Mouse (Mus musculus) heart, embryonic 14.5 days (tissue): ENCODE results near the gene Fbxw13. TPM values are rescaled to one million over a fixed set of nuclear protein-coding genes. Genes with fewer than 3 reads are reported as not detected.
"Not testable (repeated sequence)": the region's sequence is repeated elsewhere in the genome, so short reads cannot be mapped to it uniquely, and the experiment has no call there.

Source experiments
- ATAC-seq: fragments of 200-750 bp; cut with Nextera tagmentation; 2 replicates; pipeline ENCODE4 v1.8.0; 2017; ENCODE audit warnings: low read depth, moderate TSS enrichment; ENCODE audit not compliant: insufficient number of reproducible peaks, insufficient read depth, low FRiP score
- H3K27ac ChIP-seq, 2 experiments: fragments of 200-500 bp in 1 of 2; fragments of 300-500 bp in 1 of 2; sonication (generic) in 1 of 2; replicated peaks in 1 of 2; 2 replicates each; pipeline ENCODE4 v1.5.1; 2012 to 2014; ENCODE audit warnings: low read depth in 2 of 2, low read length in 2 of 2, control low read depth in 1 of 2, mild to moderate bottlenecking in 1 of 2, mixed read lengths in 1 of 2; ENCODE audit not compliant: control insufficient read depth in 1 of 2, insufficient read depth in 1 of 2
- H3K27me3 ChIP-seq: fragments of 300-500 bp; sonication (generic); 2 replicates; pipeline ENCODE4 v1.6.1; 2014; ENCODE audit warnings: mild to moderate bottlenecking, low read length, control low read depth; ENCODE audit not compliant: control insufficient read depth, insufficient read depth
- H3K36me3 ChIP-seq: fragments of 300-500 bp; sonication (generic); 2 replicates; pipeline ENCODE4 v1.6.1; 2014; ENCODE audit warnings: mild to moderate bottlenecking, control low read depth, low read length, mixed read lengths; ENCODE audit not compliant: control insufficient read depth, insufficient read depth
- H3K4me1 ChIP-seq, 2 experiments: fragments of 200-500 bp in 1 of 2; fragments of 300-500 bp in 1 of 2; sonication (generic) in 1 of 2; 2 replicates each; pipeline ENCODE4 v1.6.1; 2012 to 2014; ENCODE audit warnings: low read length in 2 of 2, control low read depth in 1 of 2, mixed read lengths in 1 of 2; ENCODE audit not compliant: control insufficient read depth in 2 of 2, insufficient read depth in 2 of 2
- H3K4me2 ChIP-seq: fragments of 300-500 bp; sonication (generic); 2 replicates; pipeline ENCODE4 v1.6.1; 2014; ENCODE audit warnings: mild to moderate bottlenecking, low read length
- H3K4me3 ChIP-seq, 2 experiments: fragments of 200-500 bp in 1 of 2; fragments of 300-500 bp in 1 of 2; sonication (generic) in 1 of 2; 2 replicates each; pipeline ENCODE4 v1.5.1; 2012 to 2014; ENCODE audit warnings: low read length in 2 of 2, mild to moderate bottlenecking in 2 of 2, control low read depth in 1 of 2, low read depth in 1 of 2, moderate library complexity in 1 of 2; ENCODE audit not compliant: control insufficient read depth in 1 of 2, insufficient read depth in 1 of 2
- H3K9ac ChIP-seq: fragments of 300-500 bp; sonication (generic); 2 replicates; pipeline ENCODE4 v1.6.1; 2014; ENCODE audit warnings: mild to moderate bottlenecking, low read length
- H3K9me3 ChIP-seq: fragments of 300-500 bp; sonication (generic); 2 replicates; pipeline ENCODE4 v1.6.1; 2016; ENCODE audit warnings: low read length, control low read depth; ENCODE audit not compliant: control insufficient read depth
- WGBS: fragments of 180-500 bp; shearing (Covaris S2); extraction: QIAGEN DNeasy Blood & Tissue Kit; methylation state at CpG from one replicate; pipeline ENCODE4 v1.1.7; 2014; 5-methylcytosine and 5-hydroxymethylcytosine counted together
- polyA plus RNA-seq: library from polyadenylated mRNA; unstranded; fragments of >200 nt; fragmentation: Nextera tagmentation; extraction: Ambion mirVana; gene quantifications from 2 replicates; pipeline ENCODE4 v1.2.1, GENCODE M21; 2014

Gene Fbxw13
- polyA plus RNA-seq, 1 experiment from 2014 or later: not detected

GRCm38 (mm10) chr9:109167316-109167715 is 28.5 kb downstream of the Fbxw13 start:
- Histone ChIP-seq H3K27me3 (no peaks in the 10 kb centered on the region), H3K27ac (no peak overlapping the region), H3K4me1 (no peaks in the 10 kb centered on the region), H3K4me3 (no peak overlapping the region), H3K36me3 (no peaks in the 10 kb centered on the region), H3K9me3 (no peaks in the 10 kb centered on the region), H3K4me2 (no peak overlapping the region), H3K9ac (no peak overlapping the region)
- ATAC-seq: no peak

GRCm38 (mm10) chr9:109161941-109162340 is 33.8 kb downstream of the Fbxw13 start, which contains the start of gene Fbxw21:
Fbxw21 (minus strand) TSS chr9:109162041.
- Histone ChIP-seq H3K4me3 (no peak within 1 kb of the TSS), H3K36me3 (no peaks in the 10 kb centered on the region), H3K27ac (no peak within 1 kb of the TSS), H3K4me1 (no peaks in the 10 kb centered on the region), H3K4me2 (no peak within 1 kb of the TSS), H3K9me3 (no peaks in the 10 kb centered on the region), H3K9ac (no peak within 1 kb of the TSS), H3K27me3 (no peaks in the 10 kb centered on the region)
- ATAC-seq: no peak
- WGBS: 59% methylated on average over 3 of the region's 3 CpGs

- WGBS: 62% methylated on average over 4 of the region's 4 CpGs
- not testable (repeated sequence) for H3K27ac ChIP-seq, H3K36me3 ChIP-seq, H3K9ac ChIP-seq, H3K4me2 ChIP-seq, ATAC-seq, H3K4me1 ChIP-seq, H3K4me3 ChIP-seq, H3K9me3 ChIP-seq, H3K27me3 ChIP-seq
These were observed 55.4 kb downstream of the Fbxw13 start for GRCm38 (mm10) chr9:109140414-109140813.

- Histone ChIP-seq H3K4me3 (no peak overlapping the region), H3K27ac (no peak overlapping the region), H3K4me1 (no peaks in the 10 kb centered on the region), H3K27me3 (no peaks in the 10 kb centered on the region), H3K36me3 (no peaks in the 10 kb centered on the region), H3K4me2 (no peak overlapping the region), H3K9ac (no peak overlapping the region), H3K9me3 (no peaks in the 10 kb centered on the region)
- 85% methylated on average over 5 of the region's 5 CpGs for WGBS
- no peak for ATAC-seq
These were observed 65.7 kb downstream of the Fbxw13 start for GRCm38 (mm10) chr9:109130076-109130475.

Other genes starting within 250 kb of the Fbxw13 start
- gene Col7a1, start 242.4 kb downstream of the Fbxw13 start, polyA plus RNA-seq: 0.47 and 0.72 TPM in 2 replicates
- not detected in 2 replicates for gene Ucn2, start 210.0 kb downstream of the Fbxw13 start, polyA plus RNA-seq
- gene Pfkfb4, start 204.2 kb downstream of the Fbxw13 start, polyA plus RNA-seq: 2.9 and 3.2 TPM in 2 replicates
- 51.9 and 54.3 TPM in 2 replicates for gene Shisa5, start 157.4 kb downstream of the Fbxw13 start, polyA plus RNA-seq
- 8.1 TPM in 2 replicates for gene Trex1, start 136.2 kb downstream of the Fbxw13 start, polyA plus RNA-seq
- 17.5 and 19.9 TPM in 2 replicates for gene Atrip, start 121.9 kb downstream of the Fbxw13 start, polyA plus RNA-seq
- gene Ccdc51, start 113.5 kb downstream of the Fbxw13 start, polyA plus RNA-seq: 13.9 and 14.0 TPM in 2 replicates
- 611 and 670 TPM in 2 replicates for gene Tma7, start 113.4 kb downstream of the Fbxw13 start, polyA plus RNA-seq
- gene Plxnb1, start 100.6 kb downstream of the Fbxw13 start, polyA plus RNA-seq: 5.6 and 5.7 TPM in 2 replicates
- not detected in 2 replicates for gene Fbxw21, start 33.9 kb downstream of the Fbxw13 start, polyA plus RNA-seq
- not detected in 2 replicates for gene Fbxw20, start 38.8 kb upstream of the Fbxw13 start, polyA plus RNA-seq
- gene Fbxw14, start 91.7 kb upstream of the Fbxw13 start, polyA plus RNA-seq: not detected in 2 replicates
- gene Fbxw28, start 143.7 kb upstream of the Fbxw13 start, polyA plus RNA-seq: not detected in 2 replicates
- not detected in 2 replicates for gene Fbxw22, start 208.3 kb upstream of the Fbxw13 start, polyA plus RNA-seq